Mouse (Mus musculus) neural tube, embryonic 12.5 days (tissue): Measurements from ENCODE around the gene Mdfi. TPM values are rescaled to one million over a fixed set of nuclear protein-coding genes. Genes with fewer than 3 reads are reported as not detected.

Experiments used
- ATAC-seq: fragments of 200-750 bp; cut with Nextera tagmentation; 2 replicates; pipeline ENCODE4 v1.8.0; 2017; ENCODE audit warnings: low read depth, mild to moderate bottlenecking, moderate TSS enrichment, moderate library complexity; ENCODE audit not compliant: low FRiP score
- H3K27ac ChIP-seq: fragments of 300-500 bp; sonication (generic); 2 replicates; pipeline ENCODE4 v1.5.1; 2016
- H3K27me3 ChIP-seq: fragments of 300-500 bp; sonication (generic); replicated peaks from 2 replicates; pipeline ENCODE4 v1.6.1; 2016; ENCODE audit warnings: mild to moderate bottlenecking
- H3K36me3 ChIP-seq: fragments of 300-500 bp; sonication (generic); 2 replicates; pipeline ENCODE4 v1.6.1; 2016; ENCODE audit warnings: mild to moderate bottlenecking
- H3K4me1 ChIP-seq: fragments of 300-500 bp; sonication (generic); 2 replicates; pipeline ENCODE4 v1.6.1; 2016
- H3K4me2 ChIP-seq: fragments of 300-500 bp; sonication (generic); replicated peaks from 2 replicates; pipeline ENCODE4 v1.6.1; 2016; ENCODE audit warnings: mild to moderate bottlenecking
- H3K4me3 ChIP-seq: fragments of 300-500 bp; sonication (generic); 2 replicates; pipeline ENCODE4 v1.5.1; 2016
- H3K9ac ChIP-seq: fragments of 300-500 bp; sonication (generic); 2 replicates; pipeline ENCODE4 v1.6.1; 2016; ENCODE audit warnings: mild to moderate bottlenecking
- H3K9me3 ChIP-seq: fragments of 300-500 bp; sonication (generic); 2 replicates; pipeline ENCODE4 v1.6.1; 2016; ENCODE audit warnings: mild to moderate bottlenecking
- WGBS: fragments of 180-500 bp; shearing (Covaris S2); methylation state at CpG from one replicate; pipeline ENCODE4 v1.1.7; 2016; 5-methylcytosine and 5-hydroxymethylcytosine counted together
- polyA plus RNA-seq: library from polyadenylated mRNA; unstranded; fragments of >200 nt; fragmentation: Nextera tagmentation; extraction: Ambion mirVana; gene quantifications from 2 replicates; pipeline ENCODE4 v1.2.1, GENCODE M21; 2016

Mdfi gene
- polyA plus RNA-seq, 1 experiment from 2014 or later, result 12.9 TPM

DNA sequence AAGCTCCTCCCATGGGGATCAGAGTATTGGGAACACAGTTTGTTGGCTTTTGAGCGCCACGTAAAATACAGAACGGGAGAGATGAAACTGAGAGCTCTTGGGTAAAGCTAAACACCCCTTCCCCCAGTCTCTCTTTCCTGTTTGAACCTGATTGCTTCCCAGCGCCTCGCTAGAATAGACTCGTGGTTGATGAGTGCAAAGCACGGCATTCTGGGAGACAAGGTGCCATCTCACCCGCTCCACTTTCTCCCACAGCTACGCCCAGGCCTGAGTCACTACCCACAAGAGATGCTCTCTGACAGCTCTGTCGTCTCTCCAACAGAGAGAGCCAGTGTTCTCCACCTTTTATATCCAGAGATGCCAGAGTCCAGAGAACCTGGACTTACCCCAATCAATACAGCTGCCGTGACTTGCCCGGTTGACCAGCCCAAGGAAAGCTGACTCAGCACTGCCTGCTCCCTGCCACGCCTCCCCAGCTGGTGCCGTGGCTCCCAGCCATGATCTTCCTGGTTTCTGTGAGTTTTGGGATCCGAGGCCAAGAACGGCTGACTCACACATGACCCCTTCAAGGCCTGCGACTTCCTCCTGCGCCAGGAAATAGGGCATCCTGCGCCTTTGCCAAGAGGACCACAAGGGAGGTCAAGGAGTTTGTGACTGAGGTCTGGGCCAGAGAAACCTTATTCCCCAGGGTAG is 7.6 kb upstream of the Mdfi start:
- Histone ChIP-seq H3K36me3 (no peaks in the 10 kb centered on the region), H3K9ac (no peak overlapping the region), H3K4me1 (no peaks in the 10 kb centered on the region), H3K4me2 (no peak overlapping the region), H3K27ac (no peak overlapping the region), H3K4me3 (no peak overlapping the region), H3K9me3 (no peaks in the 10 kb centered on the region; the same call in 1 of the 2 replicates), H3K27me3 (no peaks in the 10 kb centered on the region)
- ATAC-seq, result no peak
- 79% methylated on average over 19 of the region's 19 CpGs for WGBS

DNA sequence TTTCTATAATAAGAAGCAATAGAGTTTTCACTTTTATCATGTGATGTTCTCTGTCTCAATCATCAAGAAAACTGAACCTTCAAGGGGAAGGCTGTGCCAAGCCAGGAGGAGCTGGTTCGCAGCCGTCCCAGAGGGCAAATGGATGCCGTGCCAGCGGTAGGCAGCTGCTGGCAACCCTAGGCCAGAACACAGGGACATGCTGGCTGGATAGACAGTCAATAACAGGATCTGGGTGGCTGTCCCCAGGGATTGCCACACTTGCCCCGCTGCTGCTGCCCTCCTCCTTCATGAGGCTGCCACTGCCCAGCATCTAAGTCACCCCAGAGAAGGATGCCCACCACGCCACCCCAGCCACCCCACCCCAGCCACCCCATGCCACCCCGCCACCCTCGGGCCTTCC is 7.0 kb upstream of the Mdfi start:
- no peak for ATAC-seq
- Histone ChIP-seq H3K36me3 (no peaks in the 10 kb centered on the region), H3K4me3 (no peak overlapping the region), H3K27ac (no peak overlapping the region), H3K4me2 (no peak overlapping the region), H3K27me3 (no peaks in the 10 kb centered on the region), H3K9me3 (no peaks in the 10 kb centered on the region; the same call in 1 of the 2 replicates), H3K9ac (no peak overlapping the region), H3K4me1 (no peaks in the 10 kb centered on the region)
- whole genome bisulfite sequencing, result 82% methylated on average over 8 of the region's 8 CpGs

DNA sequence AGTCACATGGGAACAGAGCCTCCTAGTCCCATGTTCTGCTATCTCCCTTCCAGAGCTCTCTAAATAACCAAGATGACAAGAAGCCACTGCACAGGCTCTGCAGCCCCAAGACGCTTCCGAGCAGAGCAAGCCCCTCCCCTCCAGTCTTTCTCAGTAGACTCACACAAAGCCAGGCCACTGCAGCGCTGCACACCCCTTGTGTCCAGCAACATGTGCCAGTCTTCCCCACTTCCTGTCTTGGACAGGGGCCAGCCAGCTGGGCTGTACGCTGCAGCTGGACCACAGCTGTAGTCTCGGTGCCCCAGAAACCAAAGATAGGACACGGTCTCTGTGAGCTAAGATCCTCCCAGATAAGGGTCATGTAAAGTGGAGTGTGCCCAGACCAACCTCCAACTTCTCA is 3.3 kb upstream of the Mdfi start:
- Histone ChIP-seq H3K27me3 (peaks cover 32% of the 10 kb centered on the region), H3K9ac (no peak overlapping the region), H3K36me3 (no peaks in the 10 kb centered on the region), H3K4me1 (peaks cover 16% of the 10 kb centered on the region), H3K4me2 (no peak overlapping the region), H3K27ac (no peak overlapping the region), H3K9me3 (no peaks in the 10 kb centered on the region), H3K4me3 (no peak overlapping the region)
- no peak for ATAC-seq
- 58% methylated on average over 6 of the region's 6 CpGs for WGBS

DNA sequence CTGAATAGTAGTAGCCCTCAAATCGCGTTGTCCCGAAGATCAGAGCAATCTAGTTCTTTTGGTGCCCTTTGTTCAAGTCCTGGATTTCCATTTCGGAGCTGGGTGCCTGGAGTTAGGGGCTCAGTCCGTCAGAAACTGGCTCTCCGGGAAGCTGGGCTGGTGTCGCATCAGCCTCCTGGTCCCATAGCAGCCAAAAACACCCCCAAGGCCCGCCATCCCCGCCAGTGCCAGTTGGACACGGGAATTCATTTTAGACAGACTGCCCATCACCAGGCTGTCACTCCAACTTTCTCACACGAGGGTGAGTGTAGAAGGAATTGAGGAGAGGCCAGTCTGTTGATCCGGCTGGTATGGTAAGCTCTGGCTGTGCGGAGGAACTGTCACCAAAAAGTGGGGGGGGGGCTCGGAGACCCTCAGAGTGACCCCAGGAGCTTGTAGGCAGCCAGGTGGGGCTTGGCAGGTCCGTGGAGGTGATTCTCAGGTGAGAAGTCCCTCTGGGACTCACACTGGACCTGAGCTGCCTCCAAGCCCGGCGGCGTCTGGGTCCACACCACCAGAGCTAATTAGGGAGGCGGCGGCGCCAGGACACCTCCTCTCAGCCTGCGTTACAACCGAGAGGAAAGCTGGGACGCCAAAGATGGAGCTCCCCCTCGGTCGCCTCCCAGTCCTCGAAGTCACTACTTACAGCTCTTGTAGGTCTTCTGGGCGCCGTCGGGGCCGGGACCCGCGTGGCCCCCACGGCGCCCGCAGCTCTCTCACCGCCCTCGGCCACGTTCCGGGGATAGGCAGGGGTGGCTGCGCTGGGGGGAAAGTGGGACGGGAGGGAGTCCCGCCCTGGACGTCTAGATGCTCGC is 636 bp downstream of the Mdfi start:
- Histone ChIP-seq H3K27me3 (peaks cover 41% of the 10 kb centered on the region), H3K27ac (no peak overlapping the region), H3K9ac (0 out of 2 replicates have a peak overlapping the region, but pooled peaks have one; percentile 34), H3K4me2 (peak overlapping the region; percentile 86), H3K9me3 (no peaks in the 10 kb centered on the region), H3K4me1 (peaks cover 42% of the 10 kb centered on the region), H3K4me3 (peak overlapping the region; percentile 54), H3K36me3 (no peaks in the 10 kb centered on the region)
- no peak for ATAC-seq
- WGBS, result 1% methylated on average over 45 of the region's 45 CpGs

DNA sequence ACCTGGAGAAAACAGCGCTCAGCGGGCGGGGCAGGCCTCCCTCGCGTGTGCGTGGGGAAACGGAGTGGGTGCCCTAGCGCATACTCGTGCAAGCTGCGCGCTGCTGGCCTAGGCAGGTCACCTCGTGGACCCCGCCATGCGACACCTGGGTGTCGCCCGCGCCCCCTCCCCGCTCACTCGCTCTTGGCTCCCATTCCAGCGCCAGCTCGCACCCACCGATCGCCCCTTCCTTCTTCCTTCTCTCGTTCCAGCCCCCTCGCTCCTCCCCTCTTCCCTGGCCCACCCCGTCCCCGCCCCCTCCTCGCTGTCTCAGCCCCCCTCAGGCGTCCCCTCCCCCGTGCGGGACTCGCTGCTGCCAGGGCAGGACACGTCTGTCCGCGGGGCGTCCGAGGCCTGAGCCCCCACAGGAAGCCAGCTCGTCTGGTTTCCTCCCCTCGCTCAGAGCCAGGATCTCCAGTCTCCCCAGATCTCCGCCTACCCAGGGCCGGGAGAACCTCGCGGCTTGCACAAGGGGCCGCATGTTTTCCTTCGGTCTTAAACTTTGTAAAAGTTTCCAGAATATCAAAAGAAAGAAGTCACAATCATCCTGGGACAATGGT is 1.4 kb downstream of the Mdfi start:
- Histone ChIP-seq H3K4me3 (peak overlapping the region; percentile 54), H3K4me2 (peak overlapping the region; percentile 86), H3K27me3 (peaks cover 41% of the 10 kb centered on the region), H3K9me3 (no peaks in the 10 kb centered on the region), H3K36me3 (no peaks in the 10 kb centered on the region), H3K27ac (no peak overlapping the region), H3K4me1 (peaks cover 42% of the 10 kb centered on the region), H3K9ac (peak overlapping the region; percentile 64)
- peak; percentile 35 for ATAC-seq
- WGBS, result 1% methylated on average over 44 of the region's 45 CpGs

DNA sequence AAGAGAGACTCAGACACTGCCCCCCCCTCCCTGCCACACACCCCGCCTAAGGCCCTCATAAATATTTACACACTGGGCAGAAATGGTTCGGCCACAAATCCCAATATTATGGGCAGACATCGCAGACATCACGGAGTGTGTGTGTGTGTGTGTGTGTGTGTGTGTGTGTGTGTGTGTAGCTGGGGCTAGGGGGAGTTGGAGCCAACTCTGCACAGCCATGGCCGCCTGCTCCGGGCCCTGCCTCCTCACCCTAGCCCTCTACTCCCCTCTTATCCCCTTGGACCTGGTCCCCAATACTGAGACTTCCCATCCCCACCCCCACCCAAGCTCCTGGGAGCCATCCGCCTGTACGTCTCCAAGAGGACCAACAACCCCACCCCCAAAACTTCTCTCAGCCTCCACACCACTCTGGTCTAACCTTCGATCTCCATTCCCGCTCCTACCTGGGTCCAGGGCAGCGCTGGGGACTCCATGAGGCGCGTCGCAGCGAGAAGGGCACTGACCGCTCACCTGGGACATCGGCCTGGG is 1.9 kb downstream of the Mdfi start:
- peak overlapping the region; percentile 86 for H3K4me2 ChIP-seq
- WGBS, result 2% methylated on average over 17 of the region's 17 CpGs
- H3K27ac ChIP-seq, result no peak overlapping the region
- H3K27me3 ChIP-seq, result peaks cover 41% of the 10 kb centered on the region
- H3K9ac ChIP-seq, result peak overlapping the region; percentile 64
- H3K4me3 ChIP-seq, result peak overlapping the region; percentile 54
- H3K9me3 ChIP-seq, result no peaks in the 10 kb centered on the region
- peaks cover 42% of the 10 kb centered on the region for H3K4me1 ChIP-seq
- no peaks in the 10 kb centered on the region for H3K36me3 ChIP-seq
- ATAC-seq, result peak; percentile 59; the same call in 1 of the 2 replicates

DNA sequence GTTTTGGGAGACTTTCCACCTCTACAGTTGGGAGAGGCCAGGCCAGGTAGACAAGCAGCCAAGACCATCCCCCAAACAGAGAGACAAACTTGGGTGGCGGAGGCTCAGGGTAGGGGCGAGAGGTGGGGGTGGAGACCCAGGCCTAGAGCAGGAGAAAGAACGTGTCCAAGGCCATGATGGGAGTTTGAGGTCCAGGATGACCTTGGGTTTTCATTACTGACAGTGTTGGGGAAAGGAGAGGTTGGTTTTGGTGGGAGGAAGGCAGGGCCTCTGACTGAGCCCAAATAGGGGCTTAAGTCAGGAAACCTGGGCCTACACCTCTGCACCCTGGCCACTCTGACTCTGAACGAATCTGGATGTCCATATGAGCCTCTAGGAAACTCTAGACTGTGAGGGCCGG is 2.7 kb downstream of the Mdfi start:
- Histone ChIP-seq H3K27me3 (peaks cover 41% of the 10 kb centered on the region), H3K4me2 (peak overlapping the region; percentile 86), H3K4me3 (peak overlapping the region; percentile 54), H3K4me1 (peaks cover 42% of the 10 kb centered on the region), H3K9ac (no peak overlapping the region), H3K36me3 (0 out of 2 replicates have a peak, but pooled peaks cover 2% of the 10 kb centered on the region), H3K9me3 (no peaks in the 10 kb centered on the region), H3K27ac (no peak overlapping the region)
- 37% methylated on average over 5 of the region's 5 CpGs for WGBS
- no peak for ATAC-seq

DNA sequence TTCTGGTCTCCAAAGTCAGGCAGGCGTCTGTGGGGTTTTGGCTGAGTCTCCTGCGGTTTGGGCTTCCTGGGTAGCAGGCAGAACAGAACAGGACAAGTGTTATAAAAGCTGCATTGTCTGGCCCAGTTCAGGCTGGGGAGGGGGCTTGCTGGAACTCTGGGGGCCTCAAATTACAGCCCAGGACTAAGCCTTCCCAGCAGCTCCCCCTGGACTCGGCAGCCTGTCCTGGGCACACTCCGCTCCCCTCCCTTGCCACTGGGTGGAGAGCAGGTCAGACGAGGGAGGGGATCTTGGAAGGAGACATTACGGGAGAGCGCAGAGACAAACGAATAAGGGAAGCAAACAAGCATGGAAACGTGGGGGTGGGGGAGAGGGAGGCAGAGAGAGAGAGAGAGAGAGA is 3.3 kb downstream of the Mdfi start:
- Histone ChIP-seq H3K4me1 (peaks cover 42% of the 10 kb centered on the region), H3K4me2 (peak overlapping the region; percentile 86), H3K27me3 (peaks cover 41% of the 10 kb centered on the region), H3K9me3 (no peaks in the 10 kb centered on the region), H3K36me3 (0 out of 2 replicates have a peak, but pooled peaks cover 2% of the 10 kb centered on the region), H3K4me3 (no peak overlapping the region; the same call in 1 of the 2 replicates), H3K27ac (no peak overlapping the region), H3K9ac (0 out of 2 replicates have a peak overlapping the region, but pooled peaks have one; percentile 13)
- ATAC-seq, result no peak
- 3% methylated on average over 9 of the region's 9 CpGs for WGBS

DNA sequence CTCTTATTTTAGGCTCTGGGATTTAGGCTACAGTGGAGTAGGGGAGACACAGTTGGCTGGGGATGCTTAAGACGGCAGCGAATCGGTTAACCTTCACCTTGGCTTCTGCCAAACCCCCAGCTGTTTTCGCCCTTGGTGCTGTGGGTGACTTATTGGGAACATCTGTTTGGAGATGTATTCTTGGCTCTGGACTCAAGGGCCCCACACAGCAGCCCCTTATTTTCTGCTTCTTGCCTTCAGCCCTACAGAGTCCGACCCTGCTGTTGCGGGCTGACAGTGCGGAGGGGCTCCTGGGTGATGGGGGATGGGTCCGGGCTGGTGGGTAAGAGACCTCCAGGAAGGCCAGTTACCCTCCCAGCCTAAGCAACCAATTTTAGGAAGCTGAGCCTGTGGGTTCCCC is 13.2 kb downstream of the Mdfi start:
- no peak for ATAC-seq
- Histone ChIP-seq H3K27ac (no peak overlapping the region), H3K4me1 (0 out of 2 replicates have a peak, but pooled peaks cover 10% of the 10 kb centered on the region)

DNA sequence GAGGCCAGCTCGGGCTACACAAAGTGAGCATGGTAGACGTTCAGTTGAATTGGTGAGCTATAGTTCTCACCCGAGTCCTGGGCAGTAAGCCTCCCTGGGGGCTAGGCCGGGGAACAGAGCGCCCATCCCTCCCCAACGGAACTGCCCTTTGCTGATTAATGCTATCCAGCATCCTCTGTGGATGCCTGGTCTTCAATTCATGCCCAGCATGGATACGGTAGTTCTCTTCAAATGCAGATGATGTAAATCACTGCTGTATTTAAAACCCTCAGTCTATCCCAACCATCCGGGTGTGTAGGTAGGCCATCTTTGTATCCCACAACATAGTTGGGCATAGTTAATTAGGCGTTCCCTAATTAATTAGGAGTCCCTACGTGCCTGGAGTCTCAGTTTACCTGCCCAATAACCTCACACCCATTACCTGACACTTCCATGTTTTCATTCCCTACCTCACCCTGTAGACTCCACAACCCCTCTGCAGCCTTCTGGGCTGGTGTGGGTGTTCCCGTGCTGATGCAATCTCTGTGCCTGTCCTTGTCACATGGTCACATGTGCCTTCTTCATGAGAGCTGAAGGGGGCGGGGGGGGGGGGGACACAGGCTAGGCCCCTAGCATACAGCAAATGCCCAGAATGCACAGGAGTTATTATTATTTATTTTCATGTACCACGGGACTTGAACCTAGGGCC is 16.3 kb downstream of the Mdfi start:
- no peak for ATAC-seq
- H3K9ac ChIP-seq, result no peak overlapping the region
- WGBS, result 69% methylated on average over 13 of the region's 13 CpGs
- H3K27ac ChIP-seq, result no peak overlapping the region
- no peaks in the 10 kb centered on the region for H3K9me3 ChIP-seq
- H3K27me3 ChIP-seq, result peaks cover 5% of the 10 kb centered on the region
- H3K4me2 ChIP-seq, result no peak overlapping the region
- H3K36me3 ChIP-seq, result 0 out of 2 replicates have a peak, but pooled peaks cover 10% of the 10 kb centered on the region
- no peak overlapping the region for H3K4me3 ChIP-seq
- peaks cover 28% of the 10 kb centered on the region for H3K4me1 ChIP-seq

More for the DNA sequence above, 13.2 kb downstream of the Mdfi start:
- Histone ChIP-seq H3K4me3 (no peak overlapping the region), H3K4me2 (no peak overlapping the region), H3K27me3 (peaks cover 1% of the 10 kb centered on the region; the same call in 1 of the 2 replicates), H3K36me3 (0 out of 2 replicates have a peak, but pooled peaks cover 6% of the 10 kb centered on the region), H3K9me3 (no peaks in the 10 kb centered on the region), H3K9ac (no peak overlapping the region)
- WGBS, result 76% methylated on average over 8 of the region's 8 CpGs

DNA sequence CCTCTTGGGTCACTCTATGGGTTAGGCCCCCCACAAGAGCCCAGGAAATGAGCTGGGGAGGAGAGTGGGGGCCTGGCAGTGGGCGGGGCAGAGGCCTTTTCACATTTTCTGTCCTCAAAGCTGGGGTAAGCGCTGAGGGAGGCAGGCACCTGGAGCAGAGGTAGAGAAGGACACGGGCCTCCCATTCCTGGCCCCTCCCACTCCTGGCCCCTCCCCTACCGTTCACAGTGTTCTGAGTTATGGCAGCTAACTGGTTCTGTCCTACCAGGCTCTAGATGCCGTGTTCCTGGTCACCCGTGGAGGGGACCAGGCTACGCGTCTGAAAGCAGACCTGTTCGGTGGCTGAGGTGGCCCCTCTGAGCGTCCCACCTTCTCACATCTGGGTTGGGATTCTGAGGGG is 19.0 kb downstream of the Mdfi start:
- WGBS, result 46% methylated on average over 10 of the region's 10 CpGs

More for the DNA sequence above, 19.0 kb downstream of the Mdfi start:
- Histone ChIP-seq H3K9me3 (no peaks in the 10 kb centered on the region), H3K4me2 (no peak overlapping the region), H3K4me1 (peaks cover 29% of the 10 kb centered on the region), H3K27me3 (peaks cover 13% of the 10 kb centered on the region), H3K4me3 (no peak overlapping the region), H3K36me3 (0 out of 2 replicates have a peak, but pooled peaks cover 3% of the 10 kb centered on the region), H3K9ac (no peak overlapping the region), H3K27ac (no peak overlapping the region)
- no peak for ATAC-seq
